Mouse (Mus musculus) ES-Bruce4 (cell line): ENCODE measurements around the gene Tmem129.

Experiments used
- CTCF ChIP-seq: IDR thresholded peaks from one replicate; pipeline ENCODE4 v1.8.1; 2011; ENCODE audit warnings: low read depth, low read length
- POLR2A ChIP-seq: IDR thresholded peaks from one replicate; pipeline ENCODE4 v1.8.1; 2011; ENCODE audit warnings: low read length; ENCODE audit not compliant: insufficient read depth

DNA sequence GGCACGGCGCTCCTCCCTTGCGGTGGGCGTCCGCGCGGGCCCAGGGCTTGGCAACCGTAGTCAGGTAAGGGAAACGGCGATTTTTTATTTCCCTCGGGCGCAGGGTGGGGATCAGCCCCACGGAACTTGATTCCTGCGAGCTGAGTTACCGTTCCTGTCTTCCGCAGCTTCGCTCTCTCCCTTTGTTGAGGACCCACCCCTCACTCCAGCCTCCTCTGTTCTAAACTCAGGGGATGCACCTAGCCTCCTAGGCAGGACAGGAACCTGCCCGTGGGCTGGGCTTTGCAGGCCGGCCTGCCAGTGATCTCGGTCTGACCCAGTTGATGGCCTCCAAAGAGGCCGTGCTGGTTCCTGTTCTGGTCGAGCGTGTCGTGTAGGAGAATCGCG, 441 bp upstream of the Tmem129 start:
- TF ChIP-seq POLR2A (no peak), CTCF (no peak)
